Mouse (Mus musculus) MN1 (cell line): ENCODE results near the gene Pou6f2.

Source experiments
- DNase-seq: peaks from one replicate; pipeline ENCODE4 v3.0.0-alpha.2; 2016; ENCODE audit warnings: low spot score

The Pou6f2 gene

DNA sequence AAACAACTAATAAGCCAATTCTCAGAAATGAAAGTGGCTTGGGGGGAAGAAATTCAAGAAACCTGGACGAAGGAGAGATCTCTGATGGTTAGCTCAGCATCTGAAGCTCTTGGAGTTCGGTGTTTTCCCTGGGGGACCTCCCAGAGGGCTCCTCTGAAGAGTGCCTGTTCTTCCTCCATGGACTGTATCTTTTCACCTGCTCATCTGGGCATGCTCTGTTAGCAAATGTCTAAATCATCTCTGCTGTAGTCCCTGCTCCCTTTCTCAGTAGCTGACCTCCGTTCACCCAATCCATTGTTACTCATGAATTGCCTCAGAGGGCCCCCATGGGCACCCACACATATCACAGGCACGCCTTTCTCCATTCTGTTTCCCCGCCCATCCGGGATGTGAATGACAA lies at the start of gene Pou6f2:
TSS of gene Pou6f2 (minus strand) at position 101 of the 400 bp plus-strand sequence.
- no peak for DNase-seq

DNA sequence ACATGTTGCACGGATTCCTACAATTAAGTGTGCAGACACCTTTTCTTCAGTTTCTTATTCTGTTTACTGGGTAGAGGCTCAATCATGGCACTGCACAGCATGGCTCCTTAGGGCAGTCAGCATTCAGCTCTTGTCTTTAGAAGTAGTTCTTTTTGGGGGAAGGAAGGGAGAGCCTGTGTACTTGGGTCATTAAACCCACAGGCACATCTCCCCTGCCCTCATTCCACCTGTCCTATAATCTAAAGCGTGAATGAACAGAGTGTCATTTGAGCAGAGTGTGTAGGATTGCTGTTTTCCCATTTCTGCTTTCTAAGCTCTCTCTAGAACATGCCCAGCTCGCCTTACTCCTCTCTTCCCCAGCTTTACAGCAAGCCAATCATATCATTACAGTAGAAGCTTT lies 42.4 kb upstream of the Pou6f2 start:
- DNase-seq, result no peak

GRCm38 (mm10) chr13:18387673-18388072 lies 9.8 kb downstream of the Pou6f2 start:
- DNase-seq, result no peak

DNA sequence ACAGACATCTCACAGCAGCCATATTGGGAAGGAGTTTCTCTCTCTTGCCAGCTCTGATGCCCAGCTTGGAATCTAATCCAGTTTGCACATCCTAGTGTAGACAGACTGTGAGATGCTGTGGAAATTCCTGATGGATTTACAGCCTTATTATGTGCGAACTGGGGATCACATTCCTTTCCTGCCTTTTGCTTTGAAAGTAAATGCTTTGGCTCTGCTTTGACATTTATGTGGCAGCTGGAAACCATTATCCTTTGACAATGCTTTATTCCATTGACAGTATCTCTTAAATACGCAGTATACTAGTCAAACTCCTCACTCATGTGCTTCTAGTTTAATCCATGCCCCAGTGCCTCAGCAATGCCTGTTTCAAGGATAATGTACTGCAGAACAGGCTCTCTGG lies 34.1 kb downstream of the Pou6f2 start:
- no peak for DNase-seq

GRCm38 (mm10) chr13:18344580-18345333 lies 52.7 kb downstream of the Pou6f2 start:
- DNase-seq, result no peak

DNA sequence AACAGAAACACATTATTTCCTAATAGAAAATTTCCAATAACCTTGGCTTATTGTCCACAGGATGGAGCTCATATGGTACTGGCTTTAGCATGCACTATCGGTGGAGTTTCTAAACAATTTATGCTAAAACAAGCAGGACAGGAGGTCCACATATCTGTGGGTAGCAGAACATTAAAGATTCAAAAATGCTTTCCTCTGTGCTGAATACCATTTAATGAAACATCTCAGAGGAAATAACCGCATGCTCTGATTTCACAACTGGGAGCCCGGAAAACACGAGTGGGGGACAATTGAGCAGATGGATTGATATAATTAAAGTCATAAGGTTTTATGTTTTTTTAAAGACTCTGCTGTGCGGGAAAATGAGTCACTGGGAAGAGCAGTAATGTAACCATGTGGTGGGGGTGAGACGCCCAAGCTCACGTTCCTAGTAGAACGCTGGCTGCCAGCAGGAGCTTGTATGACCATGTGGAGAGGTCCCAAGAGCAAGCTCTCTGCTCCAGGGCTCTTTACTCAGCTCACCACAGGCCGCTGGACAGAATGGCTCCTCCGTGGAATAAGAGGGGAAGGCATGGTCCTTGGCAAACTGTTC lies 58.5 kb downstream of the Pou6f2 start:
- no peak for DNase-seq

GRCm38 (mm10) chr13:18338022-18338421 lies 59.5 kb downstream of the Pou6f2 start:
- DNase-seq, result no peak

GRCm38 (mm10) chr13:18334035-18334434 lies 63.5 kb downstream of the Pou6f2 start:
- DNase-seq, result no peak

- no peak for DNase-seq
These were observed 64.9 kb downstream of the Pou6f2 start for GRCm38 (mm10) chr13:18332596-18332995.

DNA sequence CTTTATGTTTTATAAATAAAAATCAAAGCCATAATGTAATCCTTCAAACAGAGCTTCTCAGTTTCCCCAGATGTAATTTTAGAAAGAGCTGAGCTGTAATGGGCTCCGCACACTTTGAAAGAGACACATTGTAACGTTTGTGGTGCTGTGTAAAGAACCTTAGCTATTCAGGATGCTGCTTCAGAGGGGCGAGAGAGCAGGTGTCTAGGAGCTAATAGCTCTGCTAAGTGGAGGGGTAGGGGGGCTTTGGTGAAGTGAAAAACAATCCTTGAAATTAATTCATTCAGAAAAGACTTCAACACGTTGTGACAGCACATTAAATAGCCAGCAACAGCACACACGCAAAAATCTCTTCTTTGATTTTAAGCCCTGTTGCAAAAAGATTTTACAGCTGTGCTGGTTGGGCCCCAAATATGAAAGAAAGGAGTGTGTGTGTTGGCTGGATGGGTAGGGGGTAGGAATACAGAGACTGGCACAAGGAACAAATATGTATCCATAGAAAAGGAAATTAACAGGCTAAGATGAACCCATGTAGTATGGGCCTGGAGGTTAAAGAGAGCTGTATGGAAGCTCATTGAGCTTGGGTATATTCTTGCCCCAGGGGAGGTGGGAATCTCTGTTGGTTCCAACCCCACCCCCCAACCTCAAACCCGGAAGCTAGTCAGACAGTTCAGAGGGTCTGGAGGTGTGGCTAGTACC lies 73.4 kb downstream of the Pou6f2 start:
- DNase-seq, result no peak

GRCm38 (mm10) chr13:18323407-18323806 lies 74.1 kb downstream of the Pou6f2 start:
- DNase-seq, result no peak

DNA sequence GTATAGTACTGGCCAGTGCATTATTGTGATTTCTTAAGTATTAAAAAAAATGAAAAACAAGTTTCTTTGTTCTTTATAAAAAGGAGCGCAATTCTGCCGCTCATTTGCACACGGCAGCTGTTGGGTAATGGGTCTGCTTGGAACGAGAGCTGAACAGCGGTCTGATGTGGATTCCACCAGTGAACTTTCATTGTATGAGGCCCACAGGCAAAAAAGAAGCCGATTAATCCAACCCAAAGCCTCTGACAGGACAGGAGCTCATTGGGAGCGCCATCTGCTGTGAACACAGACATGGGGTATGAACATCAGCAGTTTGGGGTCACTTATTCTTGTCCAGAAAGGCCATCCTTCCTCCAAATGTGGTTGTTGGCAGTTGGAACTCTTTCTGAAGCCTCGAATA lies 84.9 kb downstream of the Pou6f2 start:
- no peak for DNase-seq

- DNase-seq, result no peak
These were observed 88.5 kb downstream of the Pou6f2 start for GRCm38 (mm10) chr13:18309024-18309423.

- DNase-seq, result no peak
These were observed 90.9 kb downstream of the Pou6f2 start for GRCm38 (mm10) chr13:18306506-18307145.

GRCm38 (mm10) chr13:18299966-18300365 lies 97.5 kb downstream of the Pou6f2 start:
- no peak for DNase-seq

- no peak for DNase-seq
These were observed 104.0 kb downstream of the Pou6f2 start for GRCm38 (mm10) chr13:18293438-18293837.

DNA sequence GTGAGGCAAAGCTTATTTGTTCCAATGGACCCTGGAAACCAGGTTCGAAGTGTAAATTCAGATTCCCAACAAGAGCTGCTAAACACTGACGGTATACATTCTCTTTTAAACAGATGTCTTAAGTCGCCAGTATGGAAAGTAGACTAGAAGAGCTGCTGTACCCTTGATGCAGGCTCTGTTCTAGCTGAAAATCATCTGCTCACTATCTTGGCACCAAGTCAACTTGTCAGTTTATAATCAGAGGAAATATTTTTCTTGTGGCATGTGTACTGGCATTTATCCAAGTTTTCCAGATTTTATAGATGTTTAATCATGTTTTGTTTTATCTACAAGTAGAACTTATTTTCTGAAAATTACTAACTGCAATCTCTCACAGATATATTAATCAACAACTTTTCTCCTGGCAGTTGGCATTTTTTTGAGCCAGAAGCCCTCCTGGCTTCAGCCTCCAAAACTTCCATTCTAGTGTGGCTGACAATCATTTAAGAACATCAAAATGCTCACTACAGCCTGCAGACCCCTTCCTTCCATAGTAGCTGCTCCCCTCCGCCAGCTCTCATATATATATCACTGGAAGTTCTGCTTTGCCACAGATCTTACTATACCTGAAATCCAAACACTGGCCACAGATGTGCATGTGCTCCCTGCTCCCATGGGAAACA lies 107.1 kb downstream of the Pou6f2 start:
- no peak for DNase-seq

DNA sequence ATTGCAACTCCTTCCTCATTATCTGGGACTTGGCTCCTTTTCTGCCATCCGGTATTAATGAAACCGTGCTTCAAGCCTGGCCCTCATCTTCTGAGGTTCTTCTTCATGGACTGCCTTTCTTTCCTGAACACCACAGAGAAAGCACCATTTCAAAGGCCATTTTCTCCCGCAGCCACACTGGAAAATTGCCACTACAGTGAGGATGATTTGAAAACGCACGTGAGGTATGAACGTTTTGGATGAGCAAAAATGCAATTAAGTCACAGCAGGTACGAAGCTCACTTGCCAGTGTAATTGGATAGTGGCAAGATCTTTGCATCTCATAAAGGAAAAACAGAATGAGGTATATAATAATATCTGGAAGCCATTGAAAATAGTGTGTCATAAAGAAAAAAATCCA lies 110.0 kb downstream of the Pou6f2 start:
- DNase-seq, result no peak

GRCm38 (mm10) chr13:18282361-18282982 lies 115.0 kb downstream of the Pou6f2 start:
- DNase-seq, result no peak

DNA sequence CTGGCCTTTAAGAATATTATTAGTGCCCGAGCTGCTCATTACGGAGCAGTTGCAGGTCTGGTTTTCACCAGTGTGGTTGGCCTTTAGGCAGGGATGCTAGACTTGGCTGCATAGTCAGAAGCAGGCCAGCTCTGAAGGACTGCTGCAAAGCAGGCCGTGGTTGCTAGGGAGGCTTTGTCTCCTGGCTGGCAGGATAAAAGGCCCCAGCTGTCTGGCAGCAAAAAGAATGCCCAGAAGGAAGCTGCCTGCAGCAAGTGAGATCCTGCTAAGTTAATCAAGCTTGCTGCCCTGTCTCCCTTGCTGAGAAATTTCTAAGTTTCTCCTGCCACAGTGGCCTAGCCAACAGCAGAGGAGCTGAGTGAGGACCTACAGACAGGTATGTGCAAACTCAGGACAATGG lies 116.4 kb downstream of the Pou6f2 start:
- no peak for DNase-seq

GRCm38 (mm10) chr13:18253131-18253530 lies 144.4 kb downstream of the Pou6f2 start:
- DNase-seq, result no peak
